Mouse (Mus musculus) cerebellum, postnatal 4 days (tissue): ENCODE measurements around the gene Map3k10.
"Not testable (repeated sequence)": the region's sequence is repeated elsewhere in the genome, so short reads cannot be mapped to it uniquely, and the experiment has no call there.

ENCODE experiments used
- DNase-seq, 2 experiments: peaks; one replicate each; pipeline ENCODE4 v3.0.0; 2022; ENCODE audit warnings: low spot score in 2 of 2, mixed read lengths in 1 of 2

Map3k10 gene

GRCm38 (mm10) chr7:27654607-27655276, 19.7 kb downstream of the Map3k10 start:
- DNase-seq, result peak in 1 of 2 experiments; percentile 42

- peak; percentile 62 to 81 for DNase-seq
Observed at GRCm38 (mm10) chr7:27653681-27654437, 20.5 kb downstream of the Map3k10 start, which contains the start of gene Ttc9b. Ttc9b (plus strand) TSS chr7:27653915.

GRCm38 (mm10) chr7:27650949-27651348, 23.4 kb downstream of the Map3k10 start:
- peak in 1 of 2 experiments; percentile 79 for DNase-seq

GRCm38 (mm10) chr7:27649723-27650122, 24.7 kb downstream of the Map3k10 start:
- DNase-seq, result no peak

GRCm38 (mm10) chr7:27647281-27648002, 27.0 kb downstream of the Map3k10 start:
- DNase-seq, result no peak

- DNase-seq, result no peak
Observed at GRCm38 (mm10) chr7:27646516-27646915, 27.9 kb downstream of the Map3k10 start.

- DNase-seq, result no peak
Observed at GRCm38 (mm10) chr7:27644471-27644870, 29.9 kb downstream of the Map3k10 start.

- DNase-seq, result not testable (repeated sequence)
Observed at GRCm38 (mm10) chr7:27635094-27635493, 39.3 kb downstream of the Map3k10 start.

GRCm38 (mm10) chr7:27634691-27635090, 39.7 kb downstream of the Map3k10 start:
- no peak for DNase-seq

GRCm38 (mm10) chr7:27633166-27633565, 41.2 kb downstream of the Map3k10 start:
- DNase-seq, result no peak

GRCm38 (mm10) chr7:27631439-27631838, 43.0 kb downstream of the Map3k10 start:
- no peak for DNase-seq

- DNase-seq, result not testable (repeated sequence)
Observed at GRCm38 (mm10) chr7:27628816-27629215, 45.6 kb downstream of the Map3k10 start.

GRCm38 (mm10) chr7:27628190-27628589, 46.2 kb downstream of the Map3k10 start:
- no peak for DNase-seq

- DNase-seq, result no peak
Observed at GRCm38 (mm10) chr7:27627707-27628106, 46.7 kb downstream of the Map3k10 start.

GRCm38 (mm10) chr7:27624967-27625366, 49.4 kb downstream of the Map3k10 start:
- DNase-seq, result no peak

GRCm38 (mm10) chr7:27622234-27622633, 52.2 kb downstream of the Map3k10 start:
- no peak for DNase-seq

- no peak for DNase-seq
Observed at GRCm38 (mm10) chr7:27621028-27621427, 53.4 kb downstream of the Map3k10 start.

- DNase-seq, result peak in 1 of 2 experiments; percentile 73
Observed at GRCm38 (mm10) chr7:27613751-27614499, 60.5 kb downstream of the Map3k10 start.

GRCm38 (mm10) chr7:27612940-27613339, 61.5 kb downstream of the Map3k10 start:
- no peak for DNase-seq

GRCm38 (mm10) chr7:27610871-27611270, 63.5 kb downstream of the Map3k10 start:
- DNase-seq, result no peak

- DNase-seq, result no peak
Observed at GRCm38 (mm10) chr7:27610370-27610769, 64.0 kb downstream of the Map3k10 start.

GRCm38 (mm10) chr7:27609688-27610087, 64.7 kb downstream of the Map3k10 start:
- DNase-seq, result no peak
